Mouse (Mus musculus): ENCODE measurements around the gene Cabp7. TPM values are rescaled to one million over a fixed set of nuclear protein-coding genes. Genes with fewer than 3 reads are reported as not detected.
A peak's percentile ranks its signal among the peaks of the same experiment; 100 is the strongest.

Gene Cabp7
- polyA plus RNA-seq, 1 experiment from 2014 or later: 1.4 TPM

GRCm38 (mm10) chr11:4763631-4764030, 17.1 kb upstream of the Cabp7 start:
- DNase-seq (ENCODE audit: low spot score): no peak
- H3K4me1 ChIP-seq (replicated peaks): peaks cover 35% of the 10 kb centered on the region
- peaks cover 36% of the 10 kb centered on the region for H3K27me3 ChIP-seq (ENCODE audit: insufficient read depth, poor library complexity, severe bottlenecking)
- H3K4me3 ChIP-seq: no peak overlapping the region
- no peaks in the 10 kb centered on the region for H3K9me3 ChIP-seq
- WGBS: 24% methylated on average over 5 of the region's 5 CpGs
- H3K27ac ChIP-seq: no peak overlapping the region
- H3K36me3 ChIP-seq: peaks cover 19% of the 10 kb centered on the region

GRCm38 (mm10) chr11:4762511-4762910, 15.9 kb upstream of the Cabp7 start:
- no peaks in the 10 kb centered on the region for H3K9me3 ChIP-seq
- peaks cover 9% of the 10 kb centered on the region for H3K36me3 ChIP-seq
- peaks cover 36% of the 10 kb centered on the region for H3K27me3 ChIP-seq (ENCODE audit: insufficient read depth, poor library complexity, severe bottlenecking)
- peaks cover 39% of the 10 kb centered on the region for H3K4me1 ChIP-seq (replicated peaks)
- H3K27ac ChIP-seq: peak overlapping the region; percentile 12; the same call in 1 of the 2 replicates
- no peak overlapping the region for H3K4me3 ChIP-seq
- DNase-seq (ENCODE audit: low spot score): no peak
- WGBS: 14% methylated on average over 2 of the region's 2 CpGs

DNA sequence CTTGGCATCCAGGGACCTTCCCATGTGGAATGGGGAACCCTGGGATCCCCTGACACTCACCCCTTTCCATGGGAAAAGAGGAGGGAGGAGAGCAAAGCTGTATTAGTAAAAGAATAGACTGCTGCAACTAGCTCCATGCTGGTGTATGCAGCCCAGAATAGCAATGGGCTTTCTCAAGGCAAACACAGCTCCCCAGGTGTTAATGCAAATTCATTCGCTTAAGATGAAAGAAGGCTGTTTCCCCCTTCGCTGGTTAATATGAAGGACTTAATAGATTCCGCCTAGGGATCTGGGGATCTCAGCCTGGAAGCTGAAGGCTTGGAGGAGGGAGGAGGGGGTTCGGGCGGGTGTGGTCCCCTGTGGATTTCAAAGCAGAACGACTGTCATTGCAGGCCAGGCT, 15.4 kb upstream of the Cabp7 start:
- WGBS: 9% methylated on average over 6 of the region's 6 CpGs
- Histone ChIP-seq H3K36me3 (peaks cover 4% of the 10 kb centered on the region), H3K4me3 (no peak overlapping the region), H3K27me3 (ENCODE audit: insufficient read depth, poor library complexity, severe bottlenecking) (peaks cover 36% of the 10 kb centered on the region), H3K9me3 (no peaks in the 10 kb centered on the region), H3K4me1 (replicated peaks) (peaks cover 43% of the 10 kb centered on the region), H3K27ac (peak overlapping the region; percentile 74)
- no peak for DNase-seq (ENCODE audit: low spot score)

DNA sequence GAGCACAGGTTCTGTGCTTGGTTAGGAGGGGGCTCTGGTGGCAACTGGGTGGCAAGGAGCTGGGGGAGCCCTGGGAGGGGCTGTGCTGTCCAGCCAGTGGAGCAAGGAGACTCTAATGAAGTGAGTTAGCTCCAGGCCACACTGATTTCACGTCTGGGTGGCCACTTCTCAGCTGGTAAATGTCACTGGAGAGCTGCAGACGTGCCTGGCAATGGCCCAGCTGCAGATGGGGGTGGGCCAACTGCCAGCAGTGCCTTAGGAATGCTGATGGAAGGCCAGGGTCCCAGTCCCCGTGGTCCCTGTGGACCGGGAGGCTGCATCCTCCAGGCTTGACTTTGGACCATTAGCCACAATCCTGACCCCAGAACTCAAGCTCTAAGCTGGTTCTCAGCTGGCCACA, 13.9 kb upstream of the Cabp7 start:
- Histone ChIP-seq H3K27ac (peak overlapping the region; percentile 35; the same call in 1 of the 2 replicates), H3K36me3 (no peaks in the 10 kb centered on the region), H3K4me1 (replicated peaks) (peaks cover 48% of the 10 kb centered on the region), H3K9me3 (no peaks in the 10 kb centered on the region), H3K4me3 (no peak overlapping the region), H3K27me3 (ENCODE audit: insufficient read depth, poor library complexity, severe bottlenecking) (peaks cover 51% of the 10 kb centered on the region)
- 28% methylated on average over 4 of the region's 4 CpGs for WGBS
- DNase-seq (ENCODE audit: low spot score): no peak

DNA sequence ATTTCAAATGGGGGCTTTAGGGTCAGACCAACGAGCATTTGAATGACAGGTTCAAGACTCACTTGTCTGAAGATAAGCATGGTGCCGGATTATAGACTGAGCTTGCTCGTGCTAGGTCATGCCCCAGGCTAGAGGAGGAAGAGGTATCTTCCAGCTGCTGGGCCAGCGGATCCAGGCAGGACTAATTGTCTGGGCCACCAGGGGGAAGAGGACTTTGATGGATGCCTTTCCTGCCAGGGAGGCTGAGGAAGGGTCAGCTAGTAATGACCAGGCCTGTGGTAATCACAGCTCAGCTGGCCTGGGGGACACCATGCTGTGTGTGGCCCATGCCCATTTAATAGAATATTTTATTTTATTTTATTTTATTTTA, 11.2 kb upstream of the Cabp7 start:
- DNase-seq (ENCODE audit: low spot score): peak; percentile 55
- Histone ChIP-seq H3K4me3 (no peak overlapping the region), H3K27ac (no peak overlapping the region), H3K36me3 (no peaks in the 10 kb centered on the region), H3K27me3 (ENCODE audit: insufficient read depth, poor library complexity, severe bottlenecking) (peaks cover 43% of the 10 kb centered on the region), H3K9me3 (peaks cover 5% of the 10 kb centered on the region), H3K4me1 (replicated peaks) (peaks cover 47% of the 10 kb centered on the region)
- 41% methylated on average over 4 of the region's 4 CpGs for WGBS

GRCm38 (mm10) chr11:4756984-4757788, 10.6 kb upstream of the Cabp7 start:
- Histone ChIP-seq H3K9me3 (peaks cover 5% of the 10 kb centered on the region), H3K27me3 (ENCODE audit: insufficient read depth, poor library complexity, severe bottlenecking) (peaks cover 39% of the 10 kb centered on the region), H3K4me1 (replicated peaks) (peaks cover 41% of the 10 kb centered on the region), H3K27ac (peak overlapping the region; percentile 12; the same call in 1 of the 2 replicates), H3K4me3 (no peak overlapping the region), H3K36me3 (no peaks in the 10 kb centered on the region)
- WGBS: 57% methylated on average over 11 of the region's 11 CpGs
- peak; percentile 57 for DNase-seq (ENCODE audit: low spot score)

DNA sequence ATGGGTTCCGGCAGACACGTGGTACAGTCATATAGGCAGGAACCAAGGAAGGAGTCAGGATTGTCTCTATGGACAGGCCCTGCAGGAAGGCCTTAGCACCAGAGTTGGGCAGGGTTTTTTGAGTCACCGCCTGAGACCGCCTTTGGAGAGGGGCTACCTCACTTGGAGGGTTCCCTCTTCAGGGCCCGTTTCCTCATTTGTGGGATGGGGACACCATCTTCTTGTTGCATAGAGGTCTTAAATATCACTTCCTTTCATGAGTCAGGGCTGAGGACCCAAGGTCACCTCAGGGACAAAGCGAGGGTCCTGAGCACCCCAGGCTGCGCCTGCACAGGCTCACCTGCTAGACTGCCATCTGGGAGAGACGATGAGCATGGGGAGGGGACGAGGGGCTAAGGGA, 9.9 kb upstream of the Cabp7 start:
- 85% methylated on average over 9 of the region's 9 CpGs for WGBS
- Histone ChIP-seq H3K27me3 (ENCODE audit: insufficient read depth, poor library complexity, severe bottlenecking) (peaks cover 38% of the 10 kb centered on the region), H3K36me3 (no peaks in the 10 kb centered on the region), H3K4me1 (replicated peaks) (peaks cover 34% of the 10 kb centered on the region), H3K27ac (peak overlapping the region; percentile 12; the same call in 1 of the 2 replicates), H3K4me3 (no peak overlapping the region), H3K9me3 (peaks cover 5% of the 10 kb centered on the region)
- no peak for DNase-seq (ENCODE audit: low spot score)

GRCm38 (mm10) chr11:4754867-4755266, 8.3 kb upstream of the Cabp7 start:
- H3K4me1 ChIP-seq (replicated peaks): peaks cover 31% of the 10 kb centered on the region
- WGBS: 78% methylated on average over 11 of the region's 11 CpGs
- DNase-seq (ENCODE audit: low spot score): no peak
- peaks cover 5% of the 10 kb centered on the region for H3K9me3 ChIP-seq
- no peaks in the 10 kb centered on the region for H3K36me3 ChIP-seq
- no peak overlapping the region for H3K27ac ChIP-seq
- no peak overlapping the region for H3K4me3 ChIP-seq
- H3K27me3 ChIP-seq (ENCODE audit: insufficient read depth, poor library complexity, severe bottlenecking): peaks cover 36% of the 10 kb centered on the region

DNA sequence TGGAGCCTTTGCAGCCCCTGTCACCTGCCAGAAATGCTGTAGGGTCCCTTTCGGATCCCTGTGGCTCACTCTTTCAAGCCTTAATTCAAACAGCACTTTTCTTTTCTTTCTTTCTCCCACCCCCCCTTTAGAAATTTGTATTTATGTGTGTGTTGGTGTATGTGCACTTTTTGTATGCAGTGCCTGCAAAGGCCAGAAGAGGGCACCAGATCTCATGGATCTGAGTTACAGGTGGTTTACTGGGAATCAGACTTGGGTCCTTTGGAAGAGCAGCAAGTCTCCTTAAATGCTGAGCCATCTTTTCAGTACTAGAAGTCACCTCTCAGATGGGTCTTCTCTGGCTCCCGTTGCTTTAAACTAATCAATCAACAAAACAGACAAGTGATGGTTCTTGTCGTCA, 7.5 kb upstream of the Cabp7 start:
- no peak overlapping the region for H3K27ac ChIP-seq

GRCm38 (mm10) chr11:4752836-4753235, 6.3 kb upstream of the Cabp7 start:
- Histone ChIP-seq H3K27ac (no peak overlapping the region), H3K27me3 (ENCODE audit: insufficient read depth, poor library complexity, severe bottlenecking) (peaks cover 56% of the 10 kb centered on the region), H3K9me3 (peaks cover 5% of the 10 kb centered on the region), H3K4me3 (no peak overlapping the region), H3K36me3 (no peaks in the 10 kb centered on the region), H3K4me1 (replicated peaks) (peaks cover 25% of the 10 kb centered on the region)
- 64% methylated on average over 10 of the region's 10 CpGs for WGBS
- no peak for DNase-seq (ENCODE audit: low spot score)

More for the DNA sequence above, 7.5 kb upstream of the Cabp7 start:
- peaks cover 44% of the 10 kb centered on the region for H3K27me3 ChIP-seq (ENCODE audit: insufficient read depth, poor library complexity, severe bottlenecking)
- H3K4me1 ChIP-seq (replicated peaks): peaks cover 31% of the 10 kb centered on the region
- H3K4me3 ChIP-seq: no peak overlapping the region
- H3K9me3 ChIP-seq: peaks cover 5% of the 10 kb centered on the region
- no peak for DNase-seq (ENCODE audit: low spot score)
- 89% methylated on average over 3 of the region's 3 CpGs for WGBS
- H3K36me3 ChIP-seq: no peaks in the 10 kb centered on the region

DNA sequence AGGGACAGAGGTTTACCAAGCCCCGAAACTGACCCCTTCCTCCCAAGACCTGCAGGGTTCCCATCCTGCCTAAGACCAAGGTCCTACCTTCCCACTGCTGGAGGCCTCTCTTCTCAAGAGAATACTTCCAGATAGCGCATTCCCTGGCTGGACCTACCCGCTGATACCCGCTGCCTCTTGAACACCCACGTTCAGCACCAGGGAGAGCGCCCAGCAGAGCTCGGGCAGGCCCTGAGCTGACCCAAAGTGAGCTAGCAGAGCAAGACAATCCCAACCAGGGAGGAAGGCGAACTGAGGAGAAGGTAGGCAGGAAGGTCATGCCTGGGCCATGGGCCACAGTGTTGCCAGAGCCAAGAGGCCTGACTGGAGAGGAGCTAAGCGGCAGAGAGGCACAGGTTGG, 3.7 kb upstream of the Cabp7 start:
- Histone ChIP-seq H3K27ac (no peak overlapping the region), H3K27me3 (ENCODE audit: insufficient read depth, poor library complexity, severe bottlenecking) (peaks cover 65% of the 10 kb centered on the region), H3K4me1 (replicated peaks) (peaks cover 40% of the 10 kb centered on the region), H3K4me3 (no peak overlapping the region), H3K9me3 (peaks cover 5% of the 10 kb centered on the region), H3K36me3 (no peaks in the 10 kb centered on the region)
- DNase-seq (ENCODE audit: low spot score): peak; percentile 75
- whole genome bisulfite sequencing: 9% methylated on average over 9 of the region's 9 CpGs

DNA sequence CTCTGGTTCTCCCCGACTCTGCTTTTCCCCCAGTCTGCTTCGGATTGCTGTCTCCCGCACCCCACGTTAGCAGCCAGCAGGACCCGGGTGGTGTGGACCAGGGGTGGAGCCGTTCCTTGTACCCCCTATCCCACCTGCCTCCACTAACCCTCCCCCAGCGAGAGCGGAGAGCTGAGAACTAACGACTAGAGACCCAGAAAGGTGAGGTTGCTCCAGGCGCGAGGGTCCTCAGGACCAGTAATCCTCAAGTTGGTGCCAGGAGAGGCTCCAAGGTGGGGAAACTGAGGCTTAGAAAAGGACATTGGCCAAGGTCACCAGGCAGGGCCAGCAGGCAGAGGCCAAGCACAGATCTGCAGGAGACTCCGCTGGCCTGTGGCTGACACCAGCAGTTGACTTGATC, 707 bp upstream of the Cabp7 start:
- peaks cover 93% of the 10 kb centered on the region for H3K27me3 ChIP-seq (ENCODE audit: insufficient read depth, poor library complexity, severe bottlenecking)
- H3K9me3 ChIP-seq: no peaks in the 10 kb centered on the region
- DNase-seq (ENCODE audit: low spot score): peak; percentile 29
- under 1% methylated on average over 12 of the region's 12 CpGs for WGBS
- H3K4me3 ChIP-seq: peak overlapping the region; percentile 68
- H3K4me1 ChIP-seq (replicated peaks): peaks cover 42% of the 10 kb centered on the region
- peak overlapping the region; percentile 73 for H3K27ac ChIP-seq
- H3K36me3 ChIP-seq: no peaks in the 10 kb centered on the region

GRCm38 (mm10) chr11:4745969-4746368, 609 bp downstream of the Cabp7 start:
- peak; percentile 49 for DNase-seq (ENCODE audit: low spot score)
- Histone ChIP-seq H3K4me1 (replicated peaks) (peaks cover 41% of the 10 kb centered on the region), H3K27me3 (ENCODE audit: insufficient read depth, poor library complexity, severe bottlenecking) (peaks cover 93% of the 10 kb centered on the region), H3K36me3 (no peaks in the 10 kb centered on the region), H3K27ac (peak overlapping the region; percentile 73), H3K9me3 (no peaks in the 10 kb centered on the region), H3K4me3 (peak overlapping the region; percentile 68)
- under 1% methylated on average over 39 of the region's 39 CpGs for WGBS
